Mouse (Mus musculus): ENCODE data around the gene Pfdn4. TPM values are rescaled to one million over a fixed set of nuclear protein-coding genes. Genes with fewer than 3 reads are reported as not detected.
"Not testable (repeated sequence)": the region's sequence is repeated elsewhere in the genome, so short reads cannot be mapped to it uniquely, and the experiment has no call there.

Gene Pfdn4
- polyA plus RNA-seq (2015; fragmentation: Nextera tagmentation; extraction: Ambion mirVana) = 18.1 and 27.8 TPM in 2 replicates

- no peaks in the 10 kb centered on the region for H3K9me3 ChIP-seq (replicated peaks; ENCODE audit: control insufficient read depth, low read length)
- no peak within 1 kb of the TSS for H3K9ac ChIP-seq (ENCODE audit: low read depth, low read length)
- ATAC-seq (ENCODE audit: low read depth) = no peak
- H3K4me1 ChIP-seq (ENCODE audit: control insufficient read depth, low read depth, low read length) = no peaks in the 10 kb centered on the region; the same call in 1 of the 2 replicates
- peaks cover 39% of the 10 kb centered on the region for H3K27me3 ChIP-seq (ENCODE audit: control insufficient read depth, insufficient read depth, low read depth, low read length)
- H3K36me3 ChIP-seq (ENCODE audit: control insufficient read depth, insufficient read depth) = no peaks in the 10 kb centered on the region
- 0 out of 2 replicates have a peak within 1 kb of the TSS, but pooled peaks have one; percentile 6 for H3K4me3 ChIP-seq (ENCODE audit: low read depth, low read length)
- no peak within 1 kb of the TSS for H3K27ac ChIP-seq (ENCODE audit: low read length)
- whole genome bisulfite sequencing (ENCODE audit: insufficient replicate concordance) = 1% methylated on average over 46 of the region's 46 CpGs
- no peak within 1 kb of the TSS for H3K4me2 ChIP-seq (ENCODE audit: low read depth, low read length)
Measured at GRCm38 (mm10) chr2:170496154-170496930, at the start of gene Pfdn4. Pfdn4 (plus strand) TSS chr2:170496428.

DNA sequence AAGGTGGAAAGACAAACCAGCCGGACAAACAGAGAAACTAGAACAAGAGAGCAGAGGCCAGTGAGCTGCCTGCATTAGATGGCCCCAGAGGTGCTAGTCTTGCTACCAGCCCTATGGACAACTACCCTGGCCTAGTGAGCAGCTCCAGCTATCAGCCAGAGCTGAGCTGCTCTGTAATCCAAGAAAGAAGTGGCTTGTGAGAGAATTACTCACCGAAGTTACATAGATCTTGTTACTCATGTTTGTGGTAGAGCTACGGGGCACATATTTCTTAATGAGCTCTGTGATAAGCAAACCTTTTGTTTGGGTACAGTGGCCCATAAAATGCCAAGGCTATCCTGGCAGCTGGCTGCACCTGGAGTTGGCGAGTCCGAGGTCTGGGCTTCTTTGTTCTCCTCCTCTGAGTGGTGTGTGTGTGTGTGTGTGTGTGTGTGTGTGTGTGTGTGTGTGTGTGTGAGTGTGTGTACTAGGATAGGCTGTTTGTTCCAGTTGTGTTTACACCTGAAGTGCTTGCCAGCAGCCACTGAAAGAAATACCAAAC lies 49.3 kb upstream of the Pfdn4 start:
- H3K9me3 ChIP-seq (replicated peaks; ENCODE audit: control insufficient read depth, low read length) = no peaks in the 10 kb centered on the region
- no peak overlapping the region for H3K4me3 ChIP-seq (ENCODE audit: low read depth, low read length)
- H3K4me1 ChIP-seq (ENCODE audit: control insufficient read depth, low read depth, low read length) = no peaks in the 10 kb centered on the region
- no peaks in the 10 kb centered on the region for H3K27me3 ChIP-seq (ENCODE audit: control insufficient read depth, insufficient read depth, low read depth, low read length)
- no peak overlapping the region for H3K4me2 ChIP-seq (ENCODE audit: low read depth, low read length)
- H3K27ac ChIP-seq (ENCODE audit: low read length) = no peak overlapping the region
- no peak for ATAC-seq (ENCODE audit: low read depth)
- H3K36me3 ChIP-seq (ENCODE audit: control insufficient read depth, insufficient read depth) = no peaks in the 10 kb centered on the region
- 61% methylated on average over 5 of the region's 5 CpGs for WGBS (ENCODE audit: insufficient replicate concordance)
- no peak overlapping the region for H3K9ac ChIP-seq (ENCODE audit: low read depth, low read length)

GRCm38 (mm10) chr2:170447651-170448050 lies 48.6 kb upstream of the Pfdn4 start:
- Histone ChIP-seq H3K9ac (ENCODE audit: low read depth, low read length) (no peak overlapping the region), H3K27ac (ENCODE audit: low read length) (no peak overlapping the region), H3K4me1 (ENCODE audit: control insufficient read depth, low read depth, low read length) (no peaks in the 10 kb centered on the region), H3K36me3 (ENCODE audit: control insufficient read depth, insufficient read depth) (no peaks in the 10 kb centered on the region), H3K4me2 (ENCODE audit: low read depth, low read length) (no peak overlapping the region), H3K9me3 (replicated peaks; ENCODE audit: control insufficient read depth, low read length) (no peaks in the 10 kb centered on the region), H3K27me3 (ENCODE audit: control insufficient read depth, insufficient read depth, low read depth, low read length) (no peaks in the 10 kb centered on the region), H3K4me3 (ENCODE audit: low read depth, low read length) (no peak overlapping the region)
- 58% methylated on average over 10 of the region's 10 CpGs for WGBS (ENCODE audit: insufficient replicate concordance)
- ATAC-seq (ENCODE audit: low read depth) = no peak

- no peak overlapping the region for H3K4me2 ChIP-seq (ENCODE audit: low read depth, low read length)
- peak; percentile 66 for ATAC-seq (ENCODE audit: low read depth)
- 11% methylated on average over 9 of the region's 9 CpGs for WGBS (ENCODE audit: insufficient replicate concordance)
Measured at GRCm38 (mm10) chr2:170450933-170451332, 45.3 kb upstream of the Pfdn4 start.

DNA sequence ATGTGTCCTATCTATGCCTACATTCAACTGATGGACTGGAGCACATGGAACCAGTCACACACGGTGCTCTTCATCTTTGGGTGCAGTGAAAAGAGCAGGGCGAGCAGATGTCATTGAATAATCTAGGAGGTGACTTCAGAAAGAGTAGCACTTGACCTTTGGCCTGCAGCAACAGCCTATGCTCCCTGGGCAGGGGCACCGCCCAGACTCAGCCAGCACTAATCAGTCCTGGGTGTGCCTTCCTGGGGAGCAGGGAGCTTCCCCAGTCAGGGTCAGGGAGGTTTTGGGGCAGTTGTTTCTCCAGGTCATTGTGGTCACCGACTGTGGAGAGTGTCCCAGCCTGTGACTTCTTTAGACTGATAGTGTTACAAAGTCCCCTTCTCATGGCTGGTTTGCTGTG lies 42.4 kb upstream of the Pfdn4 start:
- not testable (repeated sequence) for ATAC-seq (ENCODE audit: low read depth); H3K4me2 ChIP-seq (ENCODE audit: low read depth, low read length); H3K36me3 ChIP-seq (ENCODE audit: control insufficient read depth, insufficient read depth); H3K27ac ChIP-seq (ENCODE audit: low read length); H3K9ac ChIP-seq (ENCODE audit: low read depth, low read length); H3K4me3 ChIP-seq (ENCODE audit: low read depth, low read length); H3K27me3 ChIP-seq (ENCODE audit: control insufficient read depth, insufficient read depth, low read depth, low read length); H3K4me1 ChIP-seq (ENCODE audit: control insufficient read depth, low read depth, low read length); H3K9me3 ChIP-seq (replicated peaks; ENCODE audit: control insufficient read depth, low read length)
- WGBS (ENCODE audit: insufficient replicate concordance) = 38% methylated on average over 3 of the region's 4 CpGs

More at GRCm38 (mm10) chr2:170450933-170451332, 45.3 kb upstream of the Pfdn4 start:
- no peak overlapping the region for H3K27ac ChIP-seq (ENCODE audit: low read length)
- no peaks in the 10 kb centered on the region for H3K9me3 ChIP-seq (replicated peaks; ENCODE audit: control insufficient read depth, low read length)
- H3K36me3 ChIP-seq (ENCODE audit: control insufficient read depth, insufficient read depth) = no peaks in the 10 kb centered on the region
- no peaks in the 10 kb centered on the region for H3K4me1 ChIP-seq (ENCODE audit: control insufficient read depth, low read depth, low read length)
- H3K27me3 ChIP-seq (ENCODE audit: control insufficient read depth, insufficient read depth, low read depth, low read length) = no peaks in the 10 kb centered on the region
- H3K9ac ChIP-seq (ENCODE audit: low read depth, low read length) = no peak overlapping the region
- H3K4me3 ChIP-seq (ENCODE audit: low read depth, low read length) = no peak overlapping the region

- Histone ChIP-seq H3K27ac (ENCODE audit: low read length) (peak overlapping the region; percentile 8; the same call in 1 of the 2 replicates), H3K4me1 (ENCODE audit: control insufficient read depth, low read depth, low read length) (no peaks in the 10 kb centered on the region), H3K4me2 (ENCODE audit: low read depth, low read length) (no peak overlapping the region), H3K9me3 (replicated peaks; ENCODE audit: control insufficient read depth, low read length) (no peaks in the 10 kb centered on the region), H3K27me3 (ENCODE audit: control insufficient read depth, insufficient read depth, low read depth, low read length) (no peaks in the 10 kb centered on the region), H3K4me3 (ENCODE audit: low read depth, low read length) (no peak overlapping the region), H3K36me3 (ENCODE audit: control insufficient read depth, insufficient read depth) (no peaks in the 10 kb centered on the region), H3K9ac (ENCODE audit: low read depth, low read length) (no peak overlapping the region)
- WGBS (ENCODE audit: insufficient replicate concordance) = 46% methylated on average over 10 of the region's 10 CpGs
- peak; percentile 28; the same call in 1 of the 2 replicates for ATAC-seq (ENCODE audit: low read depth)
Measured at GRCm38 (mm10) chr2:170459183-170459582, 37.0 kb upstream of the Pfdn4 start.

DNA sequence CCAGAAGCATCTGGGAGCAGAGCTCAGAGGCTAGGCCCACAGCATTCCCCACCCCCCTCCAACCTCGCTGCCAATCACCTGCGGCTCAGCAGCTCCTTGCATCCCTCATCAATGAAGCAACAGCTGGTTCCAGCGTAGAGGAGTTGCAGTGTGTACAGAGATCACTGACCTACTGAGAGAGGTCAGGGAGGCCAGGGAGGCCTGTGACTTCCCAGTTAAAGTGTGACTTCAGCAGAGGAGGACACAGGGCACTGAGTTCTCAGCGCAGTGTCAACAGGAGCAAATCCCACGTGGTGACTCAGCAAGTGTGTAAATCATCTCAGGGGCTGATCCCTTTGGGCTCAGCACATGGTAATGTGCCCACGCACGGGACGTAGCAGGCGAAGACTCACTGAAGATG lies 36.4 kb upstream of the Pfdn4 start:
- Histone ChIP-seq H3K9me3 (replicated peaks; ENCODE audit: control insufficient read depth, low read length) (no peaks in the 10 kb centered on the region), H3K27ac (ENCODE audit: low read length) (peak overlapping the region; percentile 8; the same call in 1 of the 2 replicates), H3K4me1 (ENCODE audit: control insufficient read depth, low read depth, low read length) (no peaks in the 10 kb centered on the region), H3K36me3 (ENCODE audit: control insufficient read depth, insufficient read depth) (no peaks in the 10 kb centered on the region), H3K4me3 (ENCODE audit: low read depth, low read length) (no peak overlapping the region), H3K27me3 (ENCODE audit: control insufficient read depth, insufficient read depth, low read depth, low read length) (no peaks in the 10 kb centered on the region), H3K9ac (ENCODE audit: low read depth, low read length) (no peak overlapping the region), H3K4me2 (ENCODE audit: low read depth, low read length) (no peak overlapping the region)
- 34% methylated on average over 9 of the region's 9 CpGs for WGBS (ENCODE audit: insufficient replicate concordance)
- ATAC-seq (ENCODE audit: low read depth) = peak; percentile 96

DNA sequence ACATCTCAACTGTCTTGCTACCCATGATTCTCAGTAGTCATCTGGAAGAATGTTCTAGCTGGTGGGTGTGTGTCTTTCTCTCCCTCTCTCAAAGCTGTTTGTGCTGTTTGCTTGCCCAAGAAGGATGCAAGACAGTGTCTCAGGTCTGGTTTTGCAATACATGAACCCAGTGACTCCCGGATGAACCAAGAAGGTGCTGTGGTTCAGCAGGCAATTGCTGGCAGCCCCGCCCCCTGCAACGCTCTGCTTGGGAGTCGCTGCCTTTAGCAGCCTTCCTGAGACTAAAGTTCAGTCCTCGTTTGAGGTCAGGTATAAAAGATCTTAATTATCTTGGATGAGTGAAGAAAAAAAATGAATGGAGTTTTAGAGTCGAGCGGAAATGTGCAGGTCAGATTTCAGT lies 34.6 kb upstream of the Pfdn4 start:
- H3K4me3 ChIP-seq (ENCODE audit: low read depth, low read length) = no peak overlapping the region
- 49% methylated on average over 7 of the region's 7 CpGs for WGBS (ENCODE audit: insufficient replicate concordance)
- H3K27ac ChIP-seq (ENCODE audit: low read length) = no peak overlapping the region
- H3K9ac ChIP-seq (ENCODE audit: low read depth, low read length) = no peak overlapping the region
- no peaks in the 10 kb centered on the region for H3K27me3 ChIP-seq (ENCODE audit: control insufficient read depth, insufficient read depth, low read depth, low read length)
- ATAC-seq (ENCODE audit: low read depth) = no peak
- H3K36me3 ChIP-seq (ENCODE audit: control insufficient read depth, insufficient read depth) = no peaks in the 10 kb centered on the region
- no peak overlapping the region for H3K4me2 ChIP-seq (ENCODE audit: low read depth, low read length)
- H3K9me3 ChIP-seq (replicated peaks; ENCODE audit: control insufficient read depth, low read length) = no peaks in the 10 kb centered on the region
- no peaks in the 10 kb centered on the region for H3K4me1 ChIP-seq (ENCODE audit: control insufficient read depth, low read depth, low read length)

DNA sequence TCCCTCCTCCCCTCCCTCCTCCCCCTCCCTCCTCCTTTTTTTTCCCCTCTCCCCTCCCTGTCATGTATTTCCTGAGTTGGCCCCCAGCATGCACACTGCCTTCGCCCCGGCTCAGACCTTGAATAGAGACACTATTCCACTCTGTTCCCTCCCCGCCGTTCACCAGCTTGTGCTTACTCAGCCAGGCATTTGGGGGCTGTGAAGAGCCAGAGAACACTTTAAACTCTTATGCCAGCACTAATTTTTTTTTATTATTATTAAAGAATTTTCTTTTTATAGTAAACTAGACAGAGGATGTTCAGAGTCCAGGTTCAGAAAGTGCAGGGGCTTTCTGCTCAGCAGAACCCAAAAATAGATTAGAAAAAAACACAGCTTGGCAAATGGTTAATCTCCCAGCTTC lies 31.4 kb upstream of the Pfdn4 start:
- WGBS (ENCODE audit: insufficient replicate concordance) = 45% methylated on average over 4 of the region's 4 CpGs
- Histone ChIP-seq H3K27me3 (ENCODE audit: control insufficient read depth, insufficient read depth, low read depth, low read length) (no peaks in the 10 kb centered on the region), H3K4me3 (ENCODE audit: low read depth, low read length) (no peak overlapping the region), H3K4me1 (ENCODE audit: control insufficient read depth, low read depth, low read length) (no peaks in the 10 kb centered on the region), H3K36me3 (ENCODE audit: control insufficient read depth, insufficient read depth) (no peaks in the 10 kb centered on the region), H3K9me3 (replicated peaks; ENCODE audit: control insufficient read depth, low read length) (no peaks in the 10 kb centered on the region), H3K9ac (ENCODE audit: low read depth, low read length) (no peak overlapping the region), H3K4me2 (ENCODE audit: low read depth, low read length) (no peak overlapping the region), H3K27ac (ENCODE audit: low read length) (no peak overlapping the region)
- no peak for ATAC-seq (ENCODE audit: low read depth)
